Mouse (Mus musculus) bone marrow macrophage, adult 2 months (primary cell): ENCODE results near the gene Msn. TPM values are rescaled to one million over a fixed set of nuclear protein-coding genes. Genes with fewer than 3 reads are reported as not detected.
A peak's percentile ranks its signal among the peaks of the same experiment; 100 is the strongest.

Experiments used
- H3K27ac ChIP-seq: 2 replicates; pipeline ENCODE4 v1.5.1; 2012; ENCODE audit warnings: low read depth, low read length; ENCODE audit not compliant: insufficient read depth
- H3K4me1 ChIP-seq: 2 replicates; pipeline ENCODE4 v1.6.1; 2012; ENCODE audit warnings: low read length; ENCODE audit not compliant: control insufficient read depth, insufficient read depth
- H3K4me3 ChIP-seq: 2 replicates; pipeline ENCODE4 v1.5.1; 2012; ENCODE audit warnings: mild to moderate bottlenecking, low read length, moderate library complexity; ENCODE audit not compliant: insufficient read depth
- CTCF ChIP-seq: IDR thresholded peaks from 2 replicates; pipeline ENCODE4 v1.5.1; 2012; ENCODE audit warnings: low read depth, mild to moderate bottlenecking, low read length, moderate library complexity
- POLR2A ChIP-seq: IDR thresholded peaks from 2 replicates; pipeline ENCODE4 v1.6.1; 2012; ENCODE audit warnings: mild to moderate bottlenecking, low read depth, low read length, borderline replicate concordance
- polyA plus RNA-seq: library from polyadenylated mRNA; stranded (reverse); fragments of >200 nt; gene quantifications from 2 replicates; pipeline ENCODE4 v1.2.4, GENCODE M21; 2012; ENCODE audit not compliant: missing spikeins, insufficient read depth, insufficient read length

Gene Msn
- polyA plus RNA-seq: 426 and 464 TPM in 2 replicates

DNA sequence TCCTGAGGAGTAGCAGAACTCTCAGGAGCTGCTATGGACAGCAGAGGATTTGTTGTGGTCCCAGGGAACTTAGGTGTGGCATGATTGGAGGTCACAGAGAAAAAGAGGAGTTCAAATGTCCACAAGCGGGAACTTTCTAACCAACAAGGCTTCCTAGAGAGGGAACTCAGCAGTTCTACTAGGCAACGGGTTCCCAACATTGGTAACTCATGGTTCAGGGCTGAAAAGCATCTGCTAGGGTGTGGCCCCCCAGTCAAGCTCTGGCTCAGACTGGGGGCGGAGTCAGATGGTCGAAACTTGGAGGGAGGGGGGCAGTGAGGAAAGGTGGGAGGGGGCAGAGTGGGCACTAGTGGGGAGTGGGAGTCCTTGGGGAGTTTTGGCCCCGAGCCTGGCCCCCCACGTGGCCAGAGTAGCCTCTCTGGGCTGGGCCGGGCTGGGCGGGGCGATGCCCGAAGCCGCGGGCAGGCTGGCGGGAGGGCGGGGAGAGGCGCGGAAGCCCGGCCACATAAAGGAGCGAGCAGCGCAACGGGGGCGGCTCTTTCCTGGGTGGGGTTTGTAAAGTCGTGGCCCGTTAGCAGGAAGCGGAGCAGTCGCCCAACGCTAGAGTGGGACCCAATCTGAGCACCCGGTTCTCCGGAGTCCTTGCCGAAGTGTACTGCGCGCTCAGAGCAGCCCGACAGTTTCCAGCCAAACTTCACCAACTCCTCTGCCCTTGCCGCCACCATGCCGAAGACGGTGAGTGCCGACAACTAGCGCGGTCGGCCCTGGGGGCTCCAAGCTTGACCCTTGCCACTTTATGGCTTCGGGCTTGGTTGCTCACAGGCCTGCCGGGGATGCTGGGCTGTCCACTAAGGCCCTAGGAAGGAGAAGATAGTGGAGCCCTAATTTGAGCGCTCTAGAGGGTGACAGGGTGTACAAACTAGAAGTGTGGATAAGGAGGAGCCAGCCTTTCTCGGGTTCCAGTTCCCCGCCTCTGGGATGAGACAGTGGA is at the start of gene Msn:
Msn (plus strand) TSS at position 534 of the 991 bp plus-strand sequence.
- TF ChIP-seq POLR2A (no peak), CTCF (no peak)
- H3K27ac ChIP-seq: peak within 1 kb of the TSS; percentile 89
- peak within 1 kb of the TSS; percentile 98 for H3K4me3 ChIP-seq
- H3K4me1 ChIP-seq: peaks cover 26% of the 10 kb centered on the region

DNA sequence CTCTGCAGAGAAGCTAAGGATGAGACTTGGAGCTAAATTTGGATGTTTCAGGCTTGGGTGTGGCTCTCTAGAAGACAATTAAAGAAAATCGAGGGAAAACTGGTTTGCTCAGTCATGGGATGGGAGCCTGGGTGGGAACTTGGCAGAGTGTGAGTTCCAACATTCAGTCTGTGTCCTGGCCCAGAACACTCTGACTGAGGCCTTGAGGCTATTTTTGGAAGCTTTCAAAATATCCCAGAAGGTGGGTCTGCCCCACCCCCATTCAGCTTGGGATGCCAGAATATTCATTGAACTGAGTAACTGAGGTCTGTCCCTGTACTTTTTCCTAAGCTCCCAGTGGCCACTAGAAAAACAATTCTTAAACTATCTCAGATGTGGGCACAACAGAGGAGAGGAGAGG is 43.0 kb upstream of the Msn start:
- TF ChIP-seq POLR2A: no peak
- no peak for TF ChIP-seq CTCF
- H3K4me3 ChIP-seq: no peak overlapping the region
- no peaks in the 10 kb centered on the region for H3K4me1 ChIP-seq
- H3K27ac ChIP-seq: no peak overlapping the region

GRCm38 (mm10) chrX:96077747-96078146 is 18.1 kb upstream of the Msn start:
- Histone ChIP-seq H3K4me3 (no peak overlapping the region), H3K27ac (no peak overlapping the region), H3K4me1 (no peaks in the 10 kb centered on the region)
- TF ChIP-seq POLR2A (no peak), CTCF (no peak)

- no peak overlapping the region for H3K27ac ChIP-seq
- H3K4me3 ChIP-seq: no peak overlapping the region
- H3K4me1 ChIP-seq: no peaks in the 10 kb centered on the region; the same call in 1 of the 2 replicates
- TF ChIP-seq CTCF (no peak), POLR2A (no peak)
Observed at GRCm38 (mm10) chrX:96086259-96086658, 9.6 kb upstream of the Msn start.

- Histone ChIP-seq H3K4me3 (peak overlapping the region; percentile 98), H3K4me1 (peaks cover 26% of the 10 kb centered on the region), H3K27ac (peak overlapping the region; percentile 89)
- TF ChIP-seq POLR2A (no peak), CTCF (no peak)
Observed at GRCm38 (mm10) chrX:96096513-96097210, 820 bp downstream of the Msn start.

GRCm38 (mm10) chrX:96097491-96097970 is 1.7 kb downstream of the Msn start:
- no peak for TF ChIP-seq CTCF
- TF ChIP-seq POLR2A: no peak
- peak overlapping the region; percentile 54 for H3K27ac ChIP-seq
- peaks cover 28% of the 10 kb centered on the region for H3K4me1 ChIP-seq
- peak overlapping the region; percentile 98 for H3K4me3 ChIP-seq

DNA sequence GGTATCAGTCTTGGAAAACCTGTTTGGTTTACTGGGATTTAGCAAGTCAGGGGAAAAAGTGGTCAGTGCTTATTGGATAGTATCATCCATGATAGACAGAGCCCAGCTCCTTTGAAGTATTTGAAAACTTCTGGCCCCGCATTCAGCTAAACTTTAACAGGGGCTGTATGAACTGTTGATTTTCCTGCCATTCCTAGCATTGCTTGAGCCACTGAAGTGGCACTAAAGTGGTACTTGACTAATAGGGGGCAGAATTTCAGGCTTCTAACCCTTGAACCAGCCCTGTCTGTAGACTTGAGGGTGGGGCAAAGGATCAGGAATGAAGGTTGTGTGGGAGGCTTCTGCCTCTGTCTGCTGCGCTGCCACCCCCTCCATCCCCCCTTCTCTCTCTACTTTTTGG is 3.2 kb downstream of the Msn start:
- Histone ChIP-seq H3K4me3 (peak overlapping the region; percentile 39), H3K27ac (no peak overlapping the region; the same call in 1 of the 2 replicates), H3K4me1 (peaks cover 28% of the 10 kb centered on the region)
- no peak for TF ChIP-seq CTCF
- no peak for TF ChIP-seq POLR2A

- TF ChIP-seq CTCF (no peak), POLR2A (no peak)
- Histone ChIP-seq H3K27ac (peak overlapping the region; percentile 60), H3K4me3 (no peak overlapping the region), H3K4me1 (peaks cover 17% of the 10 kb centered on the region)
Observed at GRCm38 (mm10) chrX:96107427-96108291, 11.8 kb downstream of the Msn start.

- H3K27ac ChIP-seq: no peak overlapping the region
- TF ChIP-seq POLR2A: no peak
- no peak for TF ChIP-seq CTCF
- peaks cover 18% of the 10 kb centered on the region for H3K4me1 ChIP-seq
- H3K4me3 ChIP-seq: no peak overlapping the region
Observed at GRCm38 (mm10) chrX:96113106-96113634, 17.3 kb downstream of the Msn start.
